8 mouse cellular contexts compared by ENCODE assay signal in genomic region chr10:84646506-84647102, GRCm38 (mm10). TPM values are rescaled to one million over a fixed set of nuclear protein-coding genes. Genes with fewer than 3 reads are reported as not detected.
A peak's percentile ranks its signal among the peaks of the same experiment; 100 is the strongest.
DNase-seq lines count a peak whose midpoint lies in the region; ATAC-seq and TF ChIP-seq lines count a peak whose summit lies in the region.

No protein-coding gene starts in this region.

- peak; percentile 24 to 59 for ATAC-seq in hematopoietic stem cell, adult 5-6 weeks (replicated peaks in 1 of 2; ENCODE audit: insufficient read depth in 1 of 2, low FRiP score in 2 of 2, low TSS enrichment in 1 of 2, low read depth in 1 of 2, poor library complexity in 2 of 2, severe bottlenecking in 2 of 2)
- peak; percentile 64 for ATAC-seq in neutrophil, adult 5-6 weeks (ENCODE audit: extremely low read depth, insufficient number of reproducible peaks, low FRiP score, poor library complexity, severe bottlenecking)

- TF ChIP-seq CTCF in lung, adult 2 months (IDR thresholded peaks at IDR 0.05; ENCODE audit: insufficient read depth, low read length) = no peak

- intact Hi-C loops in gastrocnemius, postnatal 14 days (cut with DNase I; ENCODE audit: low total_unique reads) = no loop called here

- 43% methylated on average over 12 of the region's 12 CpGs for WGBS in lung, adult 2 months

- H3K4me3 ChIP-seq in lung, adult 2 months (replicated peaks; ENCODE audit: extremely low read depth, low read depth, low read length) = peak overlapping the region; percentile 32

- no peak for TF ChIP-seq POLR2A in lung, adult 2 months (IDR thresholded peaks at IDR 0.05; ENCODE audit: borderline replicate concordance, extremely low read depth, low read depth, low read length)

- DNase-seq in CD4-positive, CD25-positive, alpha-beta regulatory T cell, adult 2 months (ENCODE audit: low read depth, low spot score) = peak; percentile 50
- peak; percentile 83 for DNase-seq in ZHBTc4 (ENCODE audit: low read depth, low spot score)
- DNase-seq in lung, adult 2 months = peak; percentile 48
- DNase-seq in adrenal gland, adult 2 months = no peak
- no peak for DNase-seq in adrenal gland, postnatal 36 days
- DNase-seq in gastrocnemius, postnatal 14 days = no peak

- peaks cover 8% of the 10 kb centered on the region for H3K4me1 ChIP-seq in lung, adult 2 months (ENCODE audit: control insufficient read depth, insufficient read depth, low read length)

RNA-seq across cellular contexts. Expression of gene Polr3b, which starts 24.5 kb away (rescaled TPM):
- total RNA-seq in hematopoietic stem cell, adult 5-6 weeks (2017) = 26.5 and 33.6 TPM in 2 replicates
- polyA plus RNA-seq in lung, adult 2 months (2012; rRNA removed) = 4.0 and 5.7 TPM in 2 replicates
- total RNA-seq in neutrophil, adult 5-6 weeks (2017) = 46.3 and 55.4 TPM in 2 replicates
- total RNA-seq in adrenal gland, adult 2 months (2021) = 10 to 100 TPM; 23.1 to 28.0 TPM
- 2.0 and 2.3 TPM in 2 replicates for polyA plus RNA-seq in adrenal gland, adult 2 months (2012; rRNA removed)
- 10 to 100 TPM; 22.2 to 37.2 TPM for total RNA-seq in adrenal gland, postnatal 36 days (2021)
- total RNA-seq in gastrocnemius, postnatal 14 days (2021) = 10 to 100 TPM; 13.0 to 13.1 TPM

Comparison
In these comparisons a context has a peak if more than half of its experiments do, and no peak if none do; other contexts are left out.
1. DNase-seq: peak in CD4-positive, CD25-positive, alpha-beta regulatory T cell, adult 2 months (single experiment), ZHBTc4 (single experiment) and lung, adult 2 months (single experiment); none in adrenal gland, adult 2 months (single experiment), adrenal gland, postnatal 36 days (0 of 2) and gastrocnemius, postnatal 14 days (single experiment).